Mouse (Mus musculus) liver, embryonic 11.5 days (tissue): ENCODE results near the gene Cdc73. TPM values are rescaled to one million over a fixed set of nuclear protein-coding genes. Genes with fewer than 3 reads are reported as not detected.
"Not testable (repeated sequence)": the region's sequence is repeated elsewhere in the genome, so short reads cannot be mapped to it uniquely, and the experiment has no call there.

Experiments used
- ATAC-seq: fragments of 200-750 bp; cut with Nextera tagmentation; replicated peaks from 2 replicates; pipeline ENCODE4 v1.8.0; 2017; ENCODE audit warnings: moderate number of reproducible peaks, mild to moderate bottlenecking, moderate TSS enrichment, moderate library complexity; ENCODE audit not compliant: low FRiP score
- DNase-seq: peaks from one replicate; pipeline ENCODE4 v3.0.0-alpha.2; 2017; ENCODE audit warnings: low spot score
- H3K27ac ChIP-seq: fragments of 300-500 bp; sonication (generic); 2 replicates; pipeline ENCODE4 v1.5.1; 2014; ENCODE audit warnings: mild to moderate bottlenecking, low read depth, low read length, control low read depth
- H3K27me3 ChIP-seq: fragments of 300-500 bp; sonication (generic); replicated peaks from 2 replicates; pipeline ENCODE4 v1.6.1; 2014; ENCODE audit warnings: low read length, mixed read lengths; ENCODE audit not compliant: control insufficient read depth, insufficient read depth
- H3K36me3 ChIP-seq: fragments of 300-500 bp; sonication (generic); 2 replicates; pipeline ENCODE4 v1.6.1; 2014; ENCODE audit warnings: mild to moderate bottlenecking, low read length, moderate library complexity, mixed read lengths; ENCODE audit not compliant: control insufficient read depth, insufficient read depth
- H3K4me1 ChIP-seq: fragments of 300-500 bp; sonication (generic); replicated peaks from 2 replicates; pipeline ENCODE4 v1.6.1; 2014; ENCODE audit warnings: low read length, mixed read lengths; ENCODE audit not compliant: control insufficient read depth, insufficient read depth
- H3K4me2 ChIP-seq: fragments of 300-500 bp; sonication (generic); 2 replicates; pipeline ENCODE4 v1.6.1; 2014; ENCODE audit warnings: mild to moderate bottlenecking, control low read depth, moderate library complexity
- H3K4me3 ChIP-seq: fragments of 300-500 bp; sonication (generic); 2 replicates; pipeline ENCODE4 v1.5.1; 2014; ENCODE audit warnings: low read depth, low read length, control low read depth
- H3K9ac ChIP-seq: fragments of 300-500 bp; sonication (generic); 2 replicates; pipeline ENCODE4 v1.6.1; 2014; ENCODE audit warnings: low read depth, low read length, control low read depth
- H3K9me3 ChIP-seq: fragments of 300-500 bp; sonication (generic); 2 replicates; pipeline ENCODE4 v1.6.1; 2016; ENCODE audit warnings: low read length, inconsistent platforms, mixed read lengths; ENCODE audit not compliant: control insufficient read depth
- WGBS: fragments of 180-500 bp; shearing (Covaris S2); extraction: QIAGEN DNeasy Blood & Tissue Kit; methylation state at CpG from one replicate; pipeline ENCODE4 v1.1.7; 2014; 5-methylcytosine and 5-hydroxymethylcytosine counted together
- polyA plus RNA-seq: library from polyadenylated mRNA; unstranded; fragments of >200 nt; fragmentation: Nextera tagmentation; extraction: Ambion mirVana; gene quantifications from 2 replicates; pipeline ENCODE4 v1.2.1, GENCODE M21; 2014

The Cdc73 gene
- polyA plus RNA-seq, 1 experiment from 2014 or later = 15.9 TPM

GRCm38 (mm10) chr1:143731691-143732090 lies 29.0 kb upstream of the Cdc73 start:
- Histone ChIP-seq H3K4me2 (no peak overlapping the region), H3K4me3 (no peak overlapping the region), H3K4me1 (no peaks in the 10 kb centered on the region), H3K9ac (no peak overlapping the region), H3K27me3 (no peaks in the 10 kb centered on the region), H3K27ac (no peak overlapping the region), H3K9me3 (no peaks in the 10 kb centered on the region), H3K36me3 (no peaks in the 10 kb centered on the region)
- ATAC-seq = no peak
- DNase-seq = no peak
- WGBS = 54% methylated on average over 4 of the region's 4 CpGs

GRCm38 (mm10) chr1:143730899-143731298 lies 28.2 kb upstream of the Cdc73 start:
- no peak overlapping the region for H3K9ac ChIP-seq
- no peaks in the 10 kb centered on the region for H3K4me1 ChIP-seq
- H3K27ac ChIP-seq = no peak overlapping the region
- H3K36me3 ChIP-seq = no peaks in the 10 kb centered on the region
- H3K4me2 ChIP-seq = no peak overlapping the region
- ATAC-seq = peak; percentile 60; the same call in 1 of the 2 replicates
- H3K27me3 ChIP-seq = no peaks in the 10 kb centered on the region
- DNase-seq = no peak
- H3K9me3 ChIP-seq = no peaks in the 10 kb centered on the region
- no peak overlapping the region for H3K4me3 ChIP-seq
- WGBS = 67% methylated on average over 2 of the region's 2 CpGs

GRCm38 (mm10) chr1:143727701-143728445 lies 25.2 kb upstream of the Cdc73 start:
- no peak for ATAC-seq
- Histone ChIP-seq H3K27ac (no peak overlapping the region), H3K9me3 (no peaks in the 10 kb centered on the region), H3K4me1 (peaks cover 4% of the 10 kb centered on the region; the same call in 1 of the 2 replicates), H3K4me2 (no peak overlapping the region), H3K9ac (no peak overlapping the region), H3K4me3 (no peak overlapping the region), H3K36me3 (no peaks in the 10 kb centered on the region), H3K27me3 (no peaks in the 10 kb centered on the region)
- 55% methylated on average over 9 of the region's 9 CpGs for WGBS
- DNase-seq = no peak

GRCm38 (mm10) chr1:143724456-143725064 lies 21.9 kb upstream of the Cdc73 start:
- peak; percentile 79 for ATAC-seq

GRCm38 (mm10) chr1:143716038-143716437 lies 13.3 kb upstream of the Cdc73 start, which contains the start of gene Glrx2:
TSS of gene Glrx2 (plus strand) at chr1:143716338.
- not testable (repeated sequence) for ATAC-seq, H3K9me3 ChIP-seq, H3K36me3 ChIP-seq, H3K4me3 ChIP-seq, H3K4me1 ChIP-seq, H3K9ac ChIP-seq, H3K27me3 ChIP-seq, DNase-seq, H3K4me2 ChIP-seq, H3K27ac ChIP-seq
- whole genome bisulfite sequencing = no CpG with 5 or more reads among the region's 2 CpGs

More at GRCm38 (mm10) chr1:143724456-143725064, 21.9 kb upstream of the Cdc73 start:
- Histone ChIP-seq H3K27me3 (no peaks in the 10 kb centered on the region), H3K4me2 (no peak overlapping the region), H3K9me3 (no peaks in the 10 kb centered on the region), H3K9ac (no peak overlapping the region), H3K4me3 (no peak overlapping the region), H3K4me1 (peaks cover 4% of the 10 kb centered on the region; the same call in 1 of the 2 replicates), H3K27ac (no peak overlapping the region), H3K36me3 (no peaks in the 10 kb centered on the region)
- 51% methylated on average over 5 of the region's 5 CpGs for WGBS
- DNase-seq = no peak

- no peaks in the 10 kb centered on the region for H3K27me3 ChIP-seq
- ATAC-seq = no peak
These were observed 7.9 kb upstream of the Cdc73 start for GRCm38 (mm10) chr1:143710627-143710976.

GRCm38 (mm10) chr1:143709966-143710626 lies 7.4 kb upstream of the Cdc73 start:
- H3K4me1 ChIP-seq = no peaks in the 10 kb centered on the region
- H3K27me3 ChIP-seq = no peaks in the 10 kb centered on the region
- no peaks in the 10 kb centered on the region for H3K36me3 ChIP-seq
- H3K9ac ChIP-seq = no peak overlapping the region
- H3K4me2 ChIP-seq = no peak overlapping the region
- ATAC-seq (peak; percentile 41; the same call in 1 of the 2 replicates), DNase-seq (no peak)
- H3K9me3 ChIP-seq = no peaks in the 10 kb centered on the region
- no peak overlapping the region for H3K27ac ChIP-seq
- WGBS = 68% methylated on average over 7 of the region's 7 CpGs
- no peak overlapping the region for H3K4me3 ChIP-seq

More at GRCm38 (mm10) chr1:143710627-143710976, 7.9 kb upstream of the Cdc73 start:
- no peak for DNase-seq
- H3K9me3 ChIP-seq = no peaks in the 10 kb centered on the region
- 49% methylated on average over 5 of the region's 5 CpGs for WGBS
- H3K4me1 ChIP-seq = no peaks in the 10 kb centered on the region
- H3K9ac ChIP-seq = no peak overlapping the region
- no peak overlapping the region for H3K27ac ChIP-seq
- no peak overlapping the region for H3K4me2 ChIP-seq
- H3K36me3 ChIP-seq = no peaks in the 10 kb centered on the region
- no peak overlapping the region for H3K4me3 ChIP-seq

- DNase-seq = no peak
- Histone ChIP-seq H3K4me3 (no peak overlapping the region), H3K9me3 (no peaks in the 10 kb centered on the region), H3K4me1 (no peaks in the 10 kb centered on the region), H3K27me3 (no peaks in the 10 kb centered on the region), H3K27ac (no peak overlapping the region), H3K4me2 (no peak overlapping the region), H3K36me3 (no peaks in the 10 kb centered on the region), H3K9ac (no peak overlapping the region)
- 55% methylated on average over 6 of the region's 6 CpGs for WGBS
- ATAC-seq = no peak
These were observed 5.7 kb upstream of the Cdc73 start for GRCm38 (mm10) chr1:143708361-143708760.
